Mouse (Mus musculus) large intestine, adult 2 months (tissue): ENCODE measurements around the gene Aspdh. TPM values are rescaled to one million over a fixed set of nuclear protein-coding genes. Genes with fewer than 3 reads are reported as not detected.

ENCODE experiments used
- DNase-seq: peaks from one replicate; pipeline ENCODE4 v3.0.0-alpha.2; 2012; ENCODE audit warnings: low read depth, low spot score
- WGBS: fragments of 180-500 bp; shearing (Covaris S2); methylation state at CpG from one replicate; pipeline ENCODE4 v1.1.7; 2018; 5-methylcytosine and 5-hydroxymethylcytosine counted together
- polyA plus RNA-seq: library from polyadenylated mRNA; depleted of rRNA; stranded (reverse); fragments of >200 nt; gene quantifications from 2 replicates; pipeline ENCODE4 v1.2.3, GENCODE M21; 2012; rRNA removed

Gene Aspdh
- polyA plus RNA-seq, 1 experiment, result 0.31 TPM

GRCm38 (mm10) chr7:44495086-44495485 lies 29.9 kb downstream of the Aspdh start:
- no peak for DNase-seq
- WGBS, result 75% methylated on average over 7 of the region's 7 CpGs

DNA sequence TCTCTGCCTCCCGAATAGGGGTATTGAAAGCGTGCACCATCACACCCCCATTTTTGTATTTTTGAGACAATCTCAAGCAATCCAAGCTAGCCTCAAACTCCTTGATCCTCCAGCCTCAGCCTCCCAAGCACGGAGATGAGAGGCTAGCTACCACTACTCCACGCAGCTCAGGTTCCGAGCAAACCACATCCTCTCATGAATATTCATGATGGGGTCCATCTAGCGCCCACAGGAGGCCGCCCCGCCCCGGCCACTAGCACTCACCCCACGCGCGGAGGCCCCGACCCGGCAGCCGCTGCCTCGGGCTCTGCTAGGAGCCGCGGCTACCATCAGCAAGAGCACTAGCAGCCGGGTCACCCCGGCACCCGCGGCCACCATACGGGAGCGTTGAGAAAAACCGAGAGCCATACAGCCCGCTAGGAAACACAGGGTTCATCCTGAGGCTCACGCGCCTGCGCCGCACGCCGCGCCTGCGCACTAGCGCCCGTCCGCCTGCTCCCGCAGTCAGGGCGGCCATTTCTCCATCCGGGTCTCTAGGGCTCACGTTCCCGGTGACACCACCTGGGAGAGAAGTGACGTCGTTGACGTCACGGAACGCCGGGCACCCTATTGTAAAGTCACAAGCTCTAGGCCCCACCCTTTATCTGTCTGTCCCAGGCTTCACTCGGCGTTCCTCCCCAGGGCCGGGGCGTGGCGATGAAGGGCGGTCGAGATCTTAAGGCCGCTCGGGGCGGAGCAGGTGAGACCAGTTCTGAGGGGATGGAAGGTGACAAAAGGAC lies 31.0 kb downstream of the Aspdh start, which contains the start of the genes Emc10 and Fam71e1:
Emc10 (minus strand) TSS at position 538 of the 779 bp plus-strand sequence.
Fam71e1 (plus strand) TSS at position 590 of the 779 bp plus-strand sequence.
- DNase-seq, result peak; percentile 93
- WGBS, result under 1% methylated on average over 58 of the region's 58 CpGs

- DNase-seq, result no peak
- 2% methylated on average over 26 of the region's 26 CpGs for WGBS
Measured at GRCm38 (mm10) chr7:44496771-44497109, 31.5 kb downstream of the Aspdh start.

DNA sequence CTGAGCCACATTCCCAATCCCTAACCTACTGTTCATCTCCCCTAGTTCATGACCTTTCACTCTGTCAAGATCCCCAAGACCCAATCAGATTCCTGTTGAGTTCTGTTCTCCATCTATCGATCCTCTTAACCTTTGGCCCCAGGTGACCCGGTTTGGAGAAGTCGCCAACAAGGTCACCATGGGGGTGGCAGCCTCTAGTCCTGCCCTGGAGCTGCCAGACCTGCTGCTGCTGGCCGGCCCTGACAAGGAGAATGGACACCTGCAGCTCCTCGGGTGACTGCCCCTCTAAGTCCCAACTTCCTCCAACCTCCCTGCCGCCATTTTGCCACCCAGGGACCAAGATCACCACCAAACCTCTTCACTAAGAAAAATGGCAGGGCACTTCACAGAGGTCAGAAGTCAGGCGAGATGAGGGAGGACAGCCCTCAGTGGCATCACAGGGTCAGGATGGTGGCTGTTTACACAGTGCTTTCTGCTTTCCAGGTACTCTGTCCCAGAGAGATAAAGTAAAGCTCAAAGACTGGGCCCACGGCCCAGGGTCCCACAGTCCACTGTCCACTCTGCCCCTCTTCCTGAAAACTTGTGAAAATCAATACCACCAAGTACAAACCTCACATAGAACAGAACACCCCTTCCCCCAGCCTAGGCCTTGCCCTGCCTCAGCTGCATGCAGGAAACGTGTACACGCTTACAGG lies 32.3 kb downstream of the Aspdh start:
- no peak for DNase-seq
- 85% methylated on average over 10 of the region's 10 CpGs for WGBS

- WGBS, result 62% methylated on average over 1 of the region's 1 CpGs
- no peak for DNase-seq
Measured at GRCm38 (mm10) chr7:44498922-44499321, 33.7 kb downstream of the Aspdh start.

DNA sequence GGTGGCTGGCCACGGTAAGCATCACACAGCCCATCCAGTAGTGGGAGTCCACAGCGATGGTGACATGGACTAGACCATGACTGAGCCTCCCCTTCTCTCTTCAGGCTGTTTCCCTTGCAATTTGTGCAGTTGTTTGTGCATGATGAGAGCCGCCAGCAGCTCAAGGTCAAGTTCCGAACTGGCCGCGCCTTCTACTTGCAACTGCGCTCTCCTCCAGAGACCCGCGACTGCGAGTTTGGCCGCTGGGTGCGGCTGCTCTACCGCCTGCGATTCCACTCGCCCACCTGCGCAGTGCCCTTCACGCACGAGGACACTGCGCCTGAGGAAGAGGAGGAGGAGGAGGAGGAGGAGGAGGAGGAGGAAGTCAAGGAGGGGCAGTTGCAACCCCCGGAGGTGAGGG lies 34.9 kb downstream of the Aspdh start:
- DNase-seq, result no peak

GRCm38 (mm10) chr7:44501563-44502115 lies 36.4 kb downstream of the Aspdh start:
- 28% methylated on average over 5 of the region's 5 CpGs for WGBS
- peak; percentile 28 for DNase-seq

More for the DNA sequence above, 34.9 kb downstream of the Aspdh start:
- 36% methylated on average over 20 of the region's 20 CpGs for WGBS

DNA sequence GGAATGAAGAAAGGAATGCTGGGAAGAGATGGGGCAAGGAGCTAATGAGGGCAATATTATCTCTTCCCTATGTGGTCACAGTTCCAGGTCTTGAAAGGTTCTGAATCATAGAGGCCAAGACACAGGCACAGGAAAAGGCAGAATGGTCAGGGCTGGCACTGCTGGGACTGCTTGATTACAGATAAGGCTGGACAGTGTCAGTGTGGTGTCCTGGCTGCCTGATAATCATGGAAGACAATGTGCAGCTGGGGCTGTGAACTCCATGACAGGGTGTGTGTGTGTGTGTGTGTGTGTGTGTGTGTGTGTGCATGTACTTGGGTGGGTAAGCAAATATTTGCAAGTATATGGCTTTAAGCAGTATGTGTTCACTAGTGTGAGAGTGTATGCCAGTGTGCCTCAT lies 42.3 kb downstream of the Aspdh start:
- DNase-seq, result no peak

Other genes starting within 250 kb of the Aspdh start
- 0.06 and 0.12 TPM in 2 replicates for gene Klk1b5, start 249.4 kb upstream of the Aspdh start, polyA plus RNA-seq
- 389 and 435 TPM in 2 replicates for gene Klk1, start 240.0 kb upstream of the Aspdh start, polyA plus RNA-seq
- 0.06 TPM in 1 of 2 replicates, not detected in the other for gene Gm36864, start 229.2 kb upstream of the Aspdh start, polyA plus RNA-seq
- 1.3 and 2.1 TPM in 2 replicates for gene 1700028J19Rik, start 218.7 kb upstream of the Aspdh start, polyA plus RNA-seq
- 57.0 and 72.3 TPM in 2 replicates for gene 2410002F23Rik, start 218.7 kb upstream of the Aspdh start, polyA plus RNA-seq
- gene Acp4, start 208.0 kb upstream of the Aspdh start, polyA plus RNA-seq, result not detected in 2 replicates
- gene Gm15517, start 203.9 kb upstream of the Aspdh start, polyA plus RNA-seq, result not detected in 2 replicates
- 1.2 and 1.4 TPM in 2 replicates for gene Clec11a, start 158.5 kb upstream of the Aspdh start, polyA plus RNA-seq
- 0.48 TPM in 2 replicates for gene Shank1, start 155.1 kb upstream of the Aspdh start, polyA plus RNA-seq
- gene Syt3, start 81.3 kb upstream of the Aspdh start, polyA plus RNA-seq, result 0.78 and 0.92 TPM in 2 replicates
- 0.95 and 0.99 TPM in 2 replicates for gene 1700008O03Rik, start 79.6 kb upstream of the Aspdh start, polyA plus RNA-seq
- 0.97 TPM in 2 replicates for gene Lrrc4b, start 36.4 kb upstream of the Aspdh start, polyA plus RNA-seq
- 70.5 and 78.0 TPM in 2 replicates for gene Josd2, start 2.6 kb downstream of the Aspdh start, polyA plus RNA-seq
- 144 and 159 TPM in 2 replicates for gene Emc10, start 31.1 kb downstream of the Aspdh start, polyA plus RNA-seq
- gene Fam71e1, start 31.2 kb downstream of the Aspdh start, polyA plus RNA-seq, result 1.1 and 1.5 TPM in 2 replicates
- gene Mybpc2, start 59.3 kb downstream of the Aspdh start, polyA plus RNA-seq, result 0.26 and 0.67 TPM in 2 replicates
- 17.4 and 21.1 TPM in 2 replicates for gene Spib, start 66.7 kb downstream of the Aspdh start, polyA plus RNA-seq
- 45.2 and 47.0 TPM in 2 replicates for gene Pold1, start 83.5 kb downstream of the Aspdh start, polyA plus RNA-seq
- 163 and 192 TPM in 2 replicates for gene Nr1h2, start 88.6 kb downstream of the Aspdh start, polyA plus RNA-seq
- 20.4 and 22.2 TPM in 2 replicates for gene Napsa, start 107.0 kb downstream of the Aspdh start, polyA plus RNA-seq
- gene Kcnc3, start 125.3 kb downstream of the Aspdh start, polyA plus RNA-seq, result 0.95 and 1.9 TPM in 2 replicates
- gene Myh14, start 205.5 kb downstream of the Aspdh start, polyA plus RNA-seq, result 163 and 237 TPM in 2 replicates
- gene Izumo2, start 243.4 kb downstream of the Aspdh start, polyA plus RNA-seq, result not detected in 2 replicates